Mouse (Mus musculus) hindbrain, embryonic 10.5 days (tissue): ENCODE results near the gene Adora1. TPM values are rescaled to one million over a fixed set of nuclear protein-coding genes. Genes with fewer than 3 reads are reported as not detected.

Source experiments
- DNase-seq: peaks from one replicate; pipeline ENCODE4 v3.0.0-alpha.2; 2017; ENCODE audit warnings: low spot score
- H3K27ac ChIP-seq: fragments of 300-500 bp; sonication (generic); 2 replicates; pipeline ENCODE4 v1.5.1; 2016; ENCODE audit warnings: mild to moderate bottlenecking, moderate library complexity
- H3K27me3 ChIP-seq: fragments of 300-500 bp; sonication (generic); 2 replicates; pipeline ENCODE4 v1.6.1; 2016; ENCODE audit warnings: mild to moderate bottlenecking; ENCODE audit not compliant: poor library complexity, insufficient read depth, severe bottlenecking
- H3K36me3 ChIP-seq: fragments of 300-500 bp; sonication (generic); 2 replicates; pipeline ENCODE4 v1.6.1; 2016; ENCODE audit warnings: mild to moderate bottlenecking, moderate library complexity
- H3K4me1 ChIP-seq: fragments of 300-500 bp; sonication (generic); replicated peaks from 2 replicates; pipeline ENCODE4 v1.6.1; 2016; ENCODE audit warnings: mild to moderate bottlenecking
- H3K4me3 ChIP-seq: fragments of 300-500 bp; sonication (generic); 2 replicates; pipeline ENCODE4 v1.5.1; 2016; ENCODE audit warnings: mild to moderate bottlenecking, moderate library complexity
- H3K9me3 ChIP-seq: fragments of 300-500 bp; sonication (generic); 2 replicates; pipeline ENCODE4 v1.6.1; 2016; ENCODE audit warnings: mild to moderate bottlenecking, moderate library complexity
- WGBS: fragments of 180-500 bp; shearing (Covaris S2); methylation state at CpG from one replicate; pipeline ENCODE4 v1.1.7; 2016; 5-methylcytosine and 5-hydroxymethylcytosine counted together
- polyA plus RNA-seq: library from polyadenylated mRNA; unstranded; fragments of >200 nt; fragmentation: Nextera tagmentation; extraction: Ambion mirVana; gene quantifications from 2 replicates; pipeline ENCODE4 v1.2.1, GENCODE M21; 2016

Gene Adora1
- polyA plus RNA-seq, 1 experiment from 2014 or later = 0.37 TPM

DNA sequence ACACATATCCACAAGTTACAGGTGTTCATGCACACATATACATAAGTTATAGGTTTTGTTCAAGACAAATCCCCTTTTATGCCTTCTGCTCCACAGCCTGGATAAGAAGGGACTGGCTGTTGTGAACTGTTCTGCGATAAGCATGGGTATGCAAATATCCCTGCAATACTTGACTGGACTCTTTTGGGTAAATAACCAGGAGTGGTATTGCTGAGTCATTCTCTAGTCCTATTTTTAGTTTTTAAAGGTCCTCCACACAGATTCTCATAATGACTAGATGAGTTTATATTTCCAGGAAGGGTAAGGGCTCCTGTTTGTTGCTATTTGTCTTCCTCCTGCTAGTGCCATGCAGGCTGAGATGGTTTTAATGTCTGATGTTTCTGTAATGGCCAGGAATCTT lies 14.1 kb downstream of the Adora1 start:
- peaks cover 16% of the 10 kb centered on the region for H3K4me1 ChIP-seq
- WGBS = 93% methylated on average over 1 of the region's 1 CpGs
- H3K36me3 ChIP-seq = no peaks in the 10 kb centered on the region
- H3K4me3 ChIP-seq = no peak overlapping the region
- DNase-seq = no peak
- H3K27ac ChIP-seq = no peak overlapping the region
- no peaks in the 10 kb centered on the region for H3K9me3 ChIP-seq
- 0 out of 2 replicates have a peak, but pooled peaks cover 4% of the 10 kb centered on the region for H3K27me3 ChIP-seq

DNA sequence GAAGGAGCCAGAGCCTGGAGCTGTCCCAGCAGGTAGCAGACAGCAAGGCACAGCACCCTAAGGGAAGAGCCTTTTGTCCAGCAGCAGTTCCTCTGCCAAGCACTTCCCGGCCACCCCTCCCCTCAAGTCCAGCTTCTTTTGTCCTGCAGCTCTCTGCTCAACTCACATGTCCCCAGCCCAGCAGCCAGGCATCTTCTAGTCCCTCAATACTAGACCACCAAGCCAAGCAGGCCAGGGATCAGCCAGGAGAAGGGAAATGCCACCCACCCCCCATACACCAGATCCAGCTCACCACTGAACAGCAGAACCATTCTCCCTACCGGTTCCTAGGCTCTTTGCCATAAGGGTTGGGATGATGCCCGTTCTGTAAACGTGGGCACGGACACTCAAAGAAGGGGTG lies 15.6 kb downstream of the Adora1 start:
- Histone ChIP-seq H3K4me3 (no peak overlapping the region), H3K4me1 (peaks cover 29% of the 10 kb centered on the region), H3K27me3 (0 out of 2 replicates have a peak, but pooled peaks cover 4% of the 10 kb centered on the region), H3K36me3 (no peaks in the 10 kb centered on the region), H3K9me3 (no peaks in the 10 kb centered on the region), H3K27ac (no peak overlapping the region; the same call in 1 of the 2 replicates)
- WGBS = 78% methylated on average over 5 of the region's 5 CpGs
- no peak for DNase-seq

GRCm38 (mm10) chr1:134217942-134218341 lies 17.3 kb downstream of the Adora1 start:
- peaks cover 9% of the 10 kb centered on the region; the same call in 1 of the 2 replicates for H3K27me3 ChIP-seq
- H3K36me3 ChIP-seq = no peaks in the 10 kb centered on the region
- no peak overlapping the region for H3K27ac ChIP-seq
- 79% methylated on average over 3 of the region's 3 CpGs for WGBS
- no peak for DNase-seq
- peaks cover 38% of the 10 kb centered on the region for H3K4me1 ChIP-seq
- no peak overlapping the region for H3K4me3 ChIP-seq
- H3K9me3 ChIP-seq = no peaks in the 10 kb centered on the region

- H3K27ac ChIP-seq = no peak overlapping the region
- no peaks in the 10 kb centered on the region for H3K36me3 ChIP-seq
- 75% methylated on average over 12 of the region's 12 CpGs for WGBS
- peaks cover 39% of the 10 kb centered on the region for H3K4me1 ChIP-seq
- H3K4me3 ChIP-seq = no peak overlapping the region
- no peaks in the 10 kb centered on the region for H3K9me3 ChIP-seq
- peaks cover 9% of the 10 kb centered on the region for H3K27me3 ChIP-seq
- no peak for DNase-seq
Measured at GRCm38 (mm10) chr1:134217028-134217481, 18.2 kb downstream of the Adora1 start.

- Histone ChIP-seq H3K4me1 (peaks cover 44% of the 10 kb centered on the region), H3K36me3 (no peaks in the 10 kb centered on the region), H3K9me3 (no peaks in the 10 kb centered on the region), H3K27ac (peak overlapping the region; percentile 85; the same call in 1 of the 2 replicates), H3K4me3 (no peak overlapping the region), H3K27me3 (peaks cover 9% of the 10 kb centered on the region)
- WGBS = 91% methylated on average over 2 of the region's 2 CpGs
- no peak for DNase-seq
Measured at GRCm38 (mm10) chr1:134216629-134216971, 18.6 kb downstream of the Adora1 start.

GRCm38 (mm10) chr1:134215751-134216628 lies 19.2 kb downstream of the Adora1 start:
- 22% methylated on average over 11 of the region's 11 CpGs for WGBS
- peak; percentile 32 for DNase-seq
- peak overlapping the region; percentile 6; the same call in 1 of the 2 replicates for H3K4me3 ChIP-seq

DNA sequence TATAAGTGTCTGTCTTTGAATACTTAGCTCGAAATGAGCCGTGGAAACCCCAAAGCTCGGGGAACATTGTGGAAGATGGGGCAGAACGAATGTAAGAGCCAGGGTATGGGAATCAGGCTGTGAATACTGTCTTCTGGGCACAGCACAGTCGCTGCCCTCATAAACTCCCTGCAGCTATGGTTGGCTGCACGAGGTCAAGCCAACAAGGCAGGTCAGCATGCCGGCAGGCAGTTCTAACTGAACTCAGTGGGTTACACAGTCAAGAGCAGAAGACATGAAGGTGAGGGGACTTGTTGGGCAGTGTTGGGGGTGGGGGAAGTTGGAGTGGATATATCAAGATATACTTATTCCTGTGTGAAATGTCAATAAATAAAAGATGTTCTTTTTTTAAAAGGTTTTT lies 20.2 kb downstream of the Adora1 start:
- H3K4me1 ChIP-seq = peaks cover 59% of the 10 kb centered on the region
- no peak overlapping the region; the same call in 1 of the 2 replicates for H3K27ac ChIP-seq
- 55% methylated on average over 7 of the region's 7 CpGs for WGBS
- no peaks in the 10 kb centered on the region for H3K9me3 ChIP-seq
- no peaks in the 10 kb centered on the region for H3K36me3 ChIP-seq
- no peak for DNase-seq
- H3K27me3 ChIP-seq = peaks cover 13% of the 10 kb centered on the region
- H3K4me3 ChIP-seq = no peak overlapping the region

More at GRCm38 (mm10) chr1:134215751-134216628, 19.2 kb downstream of the Adora1 start:
- H3K27ac ChIP-seq = peak overlapping the region; percentile 85
- peaks cover 9% of the 10 kb centered on the region for H3K27me3 ChIP-seq
- no peaks in the 10 kb centered on the region for H3K36me3 ChIP-seq
- peaks cover 50% of the 10 kb centered on the region for H3K4me1 ChIP-seq
- no peaks in the 10 kb centered on the region for H3K9me3 ChIP-seq

DNA sequence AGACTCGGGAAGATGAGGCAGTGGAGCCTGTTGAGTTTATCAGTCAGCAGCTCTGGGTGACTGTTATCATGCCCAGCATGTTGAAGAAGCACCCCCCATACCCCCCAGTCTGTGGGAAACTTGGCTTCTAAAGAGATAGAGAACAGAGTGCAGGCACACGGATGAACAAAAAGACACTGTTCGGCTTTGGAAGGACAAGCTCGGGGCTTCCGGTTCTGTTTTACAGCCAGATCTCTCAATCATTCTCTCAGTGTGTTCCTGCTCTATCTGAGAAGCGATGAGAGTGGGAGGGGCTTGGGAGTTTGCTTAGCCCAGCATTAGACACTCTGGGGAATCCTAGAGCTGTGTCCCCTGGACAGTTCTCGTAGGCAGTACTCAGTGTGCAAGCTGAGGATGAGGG lies 21.8 kb downstream of the Adora1 start:
- DNase-seq = no peak
- no peak overlapping the region for H3K4me3 ChIP-seq
- H3K27ac ChIP-seq = no peak overlapping the region
- WGBS = 81% methylated on average over 7 of the region's 7 CpGs
- no peaks in the 10 kb centered on the region for H3K9me3 ChIP-seq
- peaks cover 13% of the 10 kb centered on the region for H3K27me3 ChIP-seq
- H3K36me3 ChIP-seq = no peaks in the 10 kb centered on the region
- peaks cover 59% of the 10 kb centered on the region for H3K4me1 ChIP-seq

- no peak overlapping the region for H3K4me3 ChIP-seq
- peaks cover 57% of the 10 kb centered on the region for H3K4me1 ChIP-seq
- 75% methylated on average over 6 of the region's 6 CpGs for WGBS
- H3K27me3 ChIP-seq = peaks cover 10% of the 10 kb centered on the region
- no peaks in the 10 kb centered on the region for H3K36me3 ChIP-seq
- H3K9me3 ChIP-seq = no peaks in the 10 kb centered on the region
- H3K27ac ChIP-seq = no peak overlapping the region
- no peak for DNase-seq
Measured at GRCm38 (mm10) chr1:134212351-134212750, 22.9 kb downstream of the Adora1 start.

- 23% methylated on average over 2 of the region's 2 CpGs for whole genome bisulfite sequencing
- no peak for DNase-seq
- peaks cover 10% of the 10 kb centered on the region for H3K27me3 ChIP-seq
- H3K4me1 ChIP-seq = peaks cover 50% of the 10 kb centered on the region
- H3K9me3 ChIP-seq = no peaks in the 10 kb centered on the region
- no peak overlapping the region for H3K4me3 ChIP-seq
- no peak overlapping the region for H3K27ac ChIP-seq
- no peaks in the 10 kb centered on the region for H3K36me3 ChIP-seq
Measured at GRCm38 (mm10) chr1:134211631-134212030, 23.6 kb downstream of the Adora1 start.

DNA sequence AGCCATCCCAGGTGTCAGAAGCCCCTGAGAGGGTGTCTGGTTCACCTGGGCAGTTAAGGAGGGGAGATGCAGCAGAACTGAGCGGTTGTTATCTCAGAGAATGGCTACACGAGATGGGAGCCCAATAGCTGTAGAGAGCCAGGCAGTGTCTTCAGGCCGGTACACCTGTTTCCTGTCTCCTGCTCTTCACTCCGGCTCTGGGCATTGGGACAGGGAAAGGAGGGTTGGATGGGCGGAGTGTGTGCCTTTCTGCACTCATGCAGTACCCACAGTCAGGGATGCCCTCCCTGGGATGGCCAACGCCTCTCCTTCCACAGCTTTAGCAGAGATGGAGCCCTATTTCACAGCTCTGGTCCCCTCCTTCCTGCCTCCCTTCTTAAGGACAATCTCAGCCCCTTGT lies 24.2 kb downstream of the Adora1 start:
- DNase-seq = no peak
- Histone ChIP-seq H3K27me3 (peaks cover 10% of the 10 kb centered on the region), H3K36me3 (no peaks in the 10 kb centered on the region), H3K4me1 (peaks cover 49% of the 10 kb centered on the region), H3K4me3 (no peak overlapping the region), H3K27ac (no peak overlapping the region), H3K9me3 (no peaks in the 10 kb centered on the region)
- 77% methylated on average over 6 of the region's 6 CpGs for WGBS

- Histone ChIP-seq H3K27me3 (peaks cover 10% of the 10 kb centered on the region), H3K9me3 (no peaks in the 10 kb centered on the region), H3K4me1 (peaks cover 47% of the 10 kb centered on the region), H3K27ac (0 out of 2 replicates have a peak overlapping the region, but pooled peaks have one; percentile 13), H3K36me3 (no peaks in the 10 kb centered on the region), H3K4me3 (no peak overlapping the region)
- DNase-seq = no peak
- 47% methylated on average over 6 of the region's 6 CpGs for WGBS
Measured at GRCm38 (mm10) chr1:134210179-134210755, 25.0 kb downstream of the Adora1 start.

DNA sequence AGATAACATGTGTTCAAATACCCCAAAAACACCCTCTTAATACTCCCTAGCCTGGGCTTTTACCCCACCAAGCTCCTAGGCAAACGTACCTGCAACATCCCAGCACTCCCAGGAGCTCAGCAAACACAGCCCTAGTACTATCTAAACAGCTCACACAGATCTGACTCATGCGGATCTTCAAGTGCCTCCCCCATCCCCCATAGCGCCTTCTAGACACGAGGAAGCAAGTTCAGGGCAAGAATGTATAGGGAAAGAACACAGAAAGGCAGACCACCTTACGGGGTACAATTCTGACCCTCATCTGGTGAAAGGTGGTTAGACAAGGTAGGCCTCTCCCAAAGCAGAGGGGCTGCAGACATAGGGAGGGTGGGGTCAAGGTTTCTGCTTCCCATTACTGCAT lies 29.1 kb downstream of the Adora1 start:
- no peaks in the 10 kb centered on the region for H3K9me3 ChIP-seq
- no peak overlapping the region for H3K4me3 ChIP-seq
- no peaks in the 10 kb centered on the region for H3K36me3 ChIP-seq
- peaks cover 26% of the 10 kb centered on the region for H3K4me1 ChIP-seq
- WGBS = 52% methylated on average over 5 of the region's 5 CpGs
- no peak for DNase-seq
- H3K27ac ChIP-seq = no peak overlapping the region
- H3K27me3 ChIP-seq = peaks cover 4% of the 10 kb centered on the region
